Mouse (Mus musculus) spleen, adult 2 months (tissue): ENCODE data around the gene Slc44a2.
"Not testable (repeated sequence)": the region's sequence is repeated elsewhere in the genome, so short reads cannot be mapped to it uniquely, and the experiment has no call there.

ENCODE experiments used
- CTCF ChIP-seq: fragments of 200-500 bp; IDR thresholded peaks from 2 replicates; pipeline ENCODE4 v1.5.1; 2011; ENCODE audit warnings: mild to moderate bottlenecking, inconsistent platforms; ENCODE audit not compliant: insufficient read depth, insufficient read length, insufficient replicate concordance; ENCODE audit errors: extremely low read depth
- POLR2A ChIP-seq: fragments of 200-500 bp; IDR thresholded peaks from 2 replicates; pipeline ENCODE4 v1.6.1; 2011; ENCODE audit warnings: low read depth, low read length, inconsistent platforms

- TF ChIP-seq POLR2A, CTCF: not testable (repeated sequence)
Observed at GRCm38 (mm10) chr9:21291868-21292267, 28.6 kb upstream of the Slc44a2 start.
